Mouse (Mus musculus): ENCODE data around the gene Spock1. TPM values are rescaled to one million over a fixed set of nuclear protein-coding genes. Genes with fewer than 3 reads are reported as not detected.

Spock1 gene
- total RNA-seq, 2 experiments from 2014 or later = 179 to 213 TPM

GRCm38 (mm10) chr13:57812643-57813042 is 95.5 kb downstream of the Spock1 start:
- DNase-seq (ENCODE audit: low spot score in 2 of 2) = no peak
- H3K27ac ChIP-seq = no peak overlapping the region
- H3K4me3 ChIP-seq = no peak overlapping the region
- no peak for TF ChIP-seq CTCF (conservative IDR thresholded peaks at IDR 0.05)

GRCm38 (mm10) chr13:57811253-57811652 is 96.9 kb downstream of the Spock1 start:
- DNase-seq (ENCODE audit: low spot score in 2 of 2) = no peak
- Histone ChIP-seq H3K27ac (no peak overlapping the region), H3K4me3 (no peak overlapping the region)
- TF ChIP-seq CTCF (conservative IDR thresholded peaks at IDR 0.05) = no peak

- no peak overlapping the region for H3K4me3 ChIP-seq
- TF ChIP-seq CTCF (conservative IDR thresholded peaks at IDR 0.05) = no peak
- DNase-seq (ENCODE audit: low spot score in 2 of 2) = no peak
- H3K27ac ChIP-seq = no peak overlapping the region
These were observed 97.3 kb downstream of the Spock1 start for GRCm38 (mm10) chr13:57810816-57811215.

- no peak for TF ChIP-seq CTCF (conservative IDR thresholded peaks at IDR 0.05)
- no peak for DNase-seq (ENCODE audit: low spot score in 2 of 2)
- Histone ChIP-seq H3K27ac (no peak overlapping the region), H3K4me3 (no peak overlapping the region)
These were observed 98.0 kb downstream of the Spock1 start for GRCm38 (mm10) chr13:57810083-57810482.

- H3K4me3 ChIP-seq = no peak overlapping the region
- DNase-seq (ENCODE audit: low spot score in 2 of 2) = no peak
- no peak for TF ChIP-seq CTCF (conservative IDR thresholded peaks at IDR 0.05)
- no peak overlapping the region for H3K27ac ChIP-seq
These were observed 98.5 kb downstream of the Spock1 start for GRCm38 (mm10) chr13:57809603-57810002.

GRCm38 (mm10) chr13:57806816-57807215 is 101.3 kb downstream of the Spock1 start:
- H3K27ac ChIP-seq = no peak overlapping the region
- no peak overlapping the region for H3K4me3 ChIP-seq
- TF ChIP-seq CTCF (conservative IDR thresholded peaks at IDR 0.05) = no peak
- no peak for DNase-seq (ENCODE audit: low spot score in 2 of 2)

- DNase-seq (ENCODE audit: low spot score in 2 of 2) = no peak
- no peak for TF ChIP-seq CTCF (conservative IDR thresholded peaks at IDR 0.05)
- Histone ChIP-seq H3K4me3 (no peak overlapping the region), H3K27ac (no peak overlapping the region)
These were observed 101.8 kb downstream of the Spock1 start for GRCm38 (mm10) chr13:57806301-57806700.

GRCm38 (mm10) chr13:57798633-57799032 is 109.5 kb downstream of the Spock1 start:
- DNase-seq (ENCODE audit: low spot score in 2 of 2) = no peak
- TF ChIP-seq CTCF (conservative IDR thresholded peaks at IDR 0.05) = no peak
- Histone ChIP-seq H3K4me3 (no peak overlapping the region), H3K27ac (no peak overlapping the region)

- Histone ChIP-seq H3K4me3 (no peak overlapping the region), H3K27ac (no peak overlapping the region; the same call in 1 of the 2 replicates)
- DNase-seq (ENCODE audit: low spot score in 2 of 2) = no peak
- TF ChIP-seq CTCF (conservative IDR thresholded peaks at IDR 0.05) = no peak
These were observed 111.0 kb downstream of the Spock1 start for GRCm38 (mm10) chr13:57796951-57797692.

- H3K4me3 ChIP-seq = no peak overlapping the region
- TF ChIP-seq CTCF (conservative IDR thresholded peaks at IDR 0.05) = no peak
- no peak for DNase-seq (ENCODE audit: low spot score in 2 of 2)
- H3K27ac ChIP-seq = no peak overlapping the region
These were observed 114.4 kb downstream of the Spock1 start for GRCm38 (mm10) chr13:57793643-57794240.

GRCm38 (mm10) chr13:57789796-57790195 is 118.3 kb downstream of the Spock1 start:
- H3K27ac ChIP-seq = no peak overlapping the region
- no peak overlapping the region for H3K4me3 ChIP-seq
- no peak for DNase-seq (ENCODE audit: low spot score in 2 of 2)
- TF ChIP-seq CTCF (conservative IDR thresholded peaks at IDR 0.05) = no peak

GRCm38 (mm10) chr13:57788299-57788698 is 119.8 kb downstream of the Spock1 start:
- Histone ChIP-seq H3K27ac (no peak overlapping the region), H3K4me3 (no peak overlapping the region)
- peak; percentile 52 for TF ChIP-seq CTCF (conservative IDR thresholded peaks at IDR 0.05)
- DNase-seq (ENCODE audit: low spot score in 2 of 2) = no peak

GRCm38 (mm10) chr13:57786278-57786677 is 121.9 kb downstream of the Spock1 start:
- no peak overlapping the region for H3K4me3 ChIP-seq
- no peak for DNase-seq (ENCODE audit: low spot score in 2 of 2)
- H3K27ac ChIP-seq = no peak overlapping the region
- no peak for TF ChIP-seq CTCF (conservative IDR thresholded peaks at IDR 0.05)

GRCm38 (mm10) chr13:57782975-57783374 is 125.2 kb downstream of the Spock1 start:
- DNase-seq (ENCODE audit: low spot score in 2 of 2) = no peak
- Histone ChIP-seq H3K27ac (no peak overlapping the region), H3K4me3 (no peak overlapping the region)
- TF ChIP-seq CTCF (conservative IDR thresholded peaks at IDR 0.05) = no peak
